Mouse (Mus musculus): Measurements from ENCODE around the gene Olfr568. TPM values are rescaled to one million over a fixed set of nuclear protein-coding genes. Genes with fewer than 3 reads are reported as not detected.

Olfr568 gene
- polyA plus RNA-seq, 1 experiment from 2014 or later: not detected

DNA sequence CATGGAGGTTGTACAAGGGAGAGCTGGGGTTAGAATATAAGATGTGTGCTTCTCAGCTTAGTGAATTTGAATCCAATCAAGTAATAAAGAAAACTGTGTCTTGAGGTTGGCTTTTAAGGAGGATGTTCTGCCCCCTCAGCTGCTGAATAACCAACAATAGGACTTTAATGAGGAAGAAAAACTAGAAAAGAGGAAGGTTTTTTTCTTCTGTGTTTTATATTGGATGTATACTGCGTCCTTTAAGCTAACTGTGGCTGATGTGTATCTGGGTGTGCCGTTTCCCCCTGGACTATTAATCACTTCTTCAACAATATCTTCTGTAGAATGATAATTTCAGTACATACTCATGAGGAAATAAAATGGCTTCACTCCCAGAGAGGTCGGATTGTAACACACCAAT, 50.2 kb downstream of the Olfr568 start:
- WGBS: 72% methylated on average over 3 of the region's 3 CpGs
- no peaks in the 10 kb centered on the region for H3K36me3 ChIP-seq (ENCODE audit: control insufficient read depth, insufficient read depth, low read length)
- H3K27ac ChIP-seq (ENCODE audit: low read depth, low read length): no peak overlapping the region
- ATAC-seq (ENCODE audit: low FRiP score, low TSS enrichment): no peak
- no peak overlapping the region for H3K9ac ChIP-seq (ENCODE audit: low read depth, low read length)
- no peak overlapping the region for H3K4me2 ChIP-seq (replicated peaks; ENCODE audit: low read depth, low read length)
- H3K27me3 ChIP-seq (ENCODE audit: control insufficient read depth, insufficient read depth, low read length): no peaks in the 10 kb centered on the region
- H3K4me1 ChIP-seq (ENCODE audit: control insufficient read depth, insufficient read depth, low read length): no peaks in the 10 kb centered on the region
- H3K9me3 ChIP-seq (ENCODE audit: control insufficient read depth, low read length): no peaks in the 10 kb centered on the region
- H3K4me3 ChIP-seq (ENCODE audit: low read length): no peak overlapping the region

Other genes with a start within 250 kb of the Olfr568 start
- not detected in 2 replicates for gene Olfr554, start 238.7 kb upstream of the Olfr568 start, polyA plus RNA-seq (2014; fragmentation: Nextera tagmentation; extraction: Ambion mirVana)
- not detected in 2 replicates for gene Olfr555, start 218.3 kb upstream of the Olfr568 start, polyA plus RNA-seq (2014; fragmentation: Nextera tagmentation; extraction: Ambion mirVana)
- not detected in 2 replicates for gene Olfr556, start 212.2 kb upstream of the Olfr568 start, polyA plus RNA-seq (2014; fragmentation: Nextera tagmentation; extraction: Ambion mirVana)
- gene Trim68, start 189.8 kb upstream of the Olfr568 start, polyA plus RNA-seq (2014; fragmentation: Nextera tagmentation; extraction: Ambion mirVana): 10.4 and 15.4 TPM in 2 replicates
- gene Olfr557, start 181.2 kb upstream of the Olfr568 start, polyA plus RNA-seq (2014; fragmentation: Nextera tagmentation; extraction: Ambion mirVana): not detected in 2 replicates
- 0.20 and 0.36 TPM in 2 replicates for gene Olfr558, start 174.9 kb upstream of the Olfr568 start, polyA plus RNA-seq (2014; fragmentation: Nextera tagmentation; extraction: Ambion mirVana)
- not detected in 2 replicates for gene Olfr33, start 158.1 kb upstream of the Olfr568 start, polyA plus RNA-seq (2014; fragmentation: Nextera tagmentation; extraction: Ambion mirVana)
- not detected in 2 replicates for gene Olfr559, start 149.6 kb upstream of the Olfr568 start, polyA plus RNA-seq (2014; fragmentation: Nextera tagmentation; extraction: Ambion mirVana)
- gene Olfr560, start 117.8 kb upstream of the Olfr568 start, polyA plus RNA-seq (2014; fragmentation: Nextera tagmentation; extraction: Ambion mirVana): not detected in 2 replicates
- gene Olfr78, start 117.7 kb upstream of the Olfr568 start, polyA plus RNA-seq (2014; fragmentation: Nextera tagmentation; extraction: Ambion mirVana): 0.22 and 0.27 TPM in 2 replicates
- gene Olfr561, start 105.9 kb upstream of the Olfr568 start, polyA plus RNA-seq (2014; fragmentation: Nextera tagmentation; extraction: Ambion mirVana): not detected in 2 replicates
- not detected in 2 replicates for gene Olfr564, start 73.6 kb upstream of the Olfr568 start, polyA plus RNA-seq (2014; fragmentation: Nextera tagmentation; extraction: Ambion mirVana)
- gene Olfr566, start 18.4 kb upstream of the Olfr568 start, polyA plus RNA-seq (2014; fragmentation: Nextera tagmentation; extraction: Ambion mirVana): not detected in 2 replicates
- gene Olfr569, start 13.8 kb downstream of the Olfr568 start, polyA plus RNA-seq (2014; fragmentation: Nextera tagmentation; extraction: Ambion mirVana): not detected in 2 replicates
- not detected in 2 replicates for gene Olfr570, start 17.5 kb downstream of the Olfr568 start, polyA plus RNA-seq (2014; fragmentation: Nextera tagmentation; extraction: Ambion mirVana)
- not detected in 2 replicates for gene Olfr571, start 40.4 kb downstream of the Olfr568 start, polyA plus RNA-seq (2014; fragmentation: Nextera tagmentation; extraction: Ambion mirVana)
- gene Olfr572, start 47.3 kb downstream of the Olfr568 start, polyA plus RNA-seq (2014; fragmentation: Nextera tagmentation; extraction: Ambion mirVana): not detected in 2 replicates
- not detected in 2 replicates for gene Olfr573-ps1, start 65.5 kb downstream of the Olfr568 start, polyA plus RNA-seq (2014; fragmentation: Nextera tagmentation; extraction: Ambion mirVana)
- not detected in 2 replicates for gene Olfr574, start 71.3 kb downstream of the Olfr568 start, polyA plus RNA-seq (2014; fragmentation: Nextera tagmentation; extraction: Ambion mirVana)
- not detected in 2 replicates for gene Olfr575, start 81.7 kb downstream of the Olfr568 start, polyA plus RNA-seq (2014; fragmentation: Nextera tagmentation; extraction: Ambion mirVana)
- not detected in 2 replicates for gene Olfr576, start 85.5 kb downstream of the Olfr568 start, polyA plus RNA-seq (2014; fragmentation: Nextera tagmentation; extraction: Ambion mirVana)
- gene Olfr577, start 98.8 kb downstream of the Olfr568 start, polyA plus RNA-seq (2014; fragmentation: Nextera tagmentation; extraction: Ambion mirVana): not detected in 2 replicates
- not detected in 2 replicates for gene Olfr578, start 112.2 kb downstream of the Olfr568 start, polyA plus RNA-seq (2014; fragmentation: Nextera tagmentation; extraction: Ambion mirVana)
- not detected in 2 replicates for gene Olfr582, start 160.9 kb downstream of the Olfr568 start, polyA plus RNA-seq (2014; fragmentation: Nextera tagmentation; extraction: Ambion mirVana)
- not detected in 2 replicates for gene Olfr583, start 174.2 kb downstream of the Olfr568 start, polyA plus RNA-seq (2014; fragmentation: Nextera tagmentation; extraction: Ambion mirVana)
- not detected in 2 replicates for gene Olfr584, start 204.8 kb downstream of the Olfr568 start, polyA plus RNA-seq (2014; fragmentation: Nextera tagmentation; extraction: Ambion mirVana)
- gene Olfr585, start 220.6 kb downstream of the Olfr568 start, polyA plus RNA-seq (2014; fragmentation: Nextera tagmentation; extraction: Ambion mirVana): not detected in 2 replicates
- gene Olfr586, start 248.5 kb downstream of the Olfr568 start, polyA plus RNA-seq (2014; fragmentation: Nextera tagmentation; extraction: Ambion mirVana): not detected in 2 replicates